Mouse (Mus musculus): Measurements from ENCODE around the gene Phlda3. TPM values are rescaled to one million over a fixed set of nuclear protein-coding genes. Genes with fewer than 3 reads are reported as not detected.

Gene Phlda3
- total RNA-seq, 1 experiment from 2014 or later: 44.9 TPM

Other genes starting within 250 kb of the Phlda3 start
- 20.6 and 24.8 TPM in 2 replicates for gene Nav1, start 158.8 kb upstream of the Phlda3 start, total RNA-seq (2021)
- gene Csrp1, start 46.1 kb upstream of the Phlda3 start, total RNA-seq (2021): 70.1 and 88.2 TPM in 2 replicates
- gene Tnni1, start 13.3 kb downstream of the Phlda3 start, total RNA-seq (2021): 0.34 TPM in 1 of 2 replicates, not detected in the other
- 0.45 TPM in 1 of 2 replicates, not detected in the other for gene Lad1, start 52.5 kb downstream of the Phlda3 start, total RNA-seq (2021)
- gene Tnnt2, start 70.2 kb downstream of the Phlda3 start, total RNA-seq (2021): 1.3 and 2.6 TPM in 2 replicates
- not detected in 2 replicates for gene Pkp1, start 153.1 kb downstream of the Phlda3 start, total RNA-seq (2021)
- gene Igfn1, start 240.2 kb downstream of the Phlda3 start, total RNA-seq (2021): 0.08 TPM in 1 of 2 replicates, not detected in the other
- 33.9 and 35.7 TPM in 2 replicates for gene Tmem9, start 242.0 kb downstream of the Phlda3 start, total RNA-seq (2021)

All from adrenal gland, postnatal 14 days (tissue).